Mouse (Mus musculus): ENCODE measurements at regions not wholly inside any gene's neighbourhood (a gene's known extent, or its start where the extent isn't known, plus 50 kb on each side); places are given as distances from the start of the nearest gene placed in this dataset.
"Not testable (repeated sequence)": the region's sequence is repeated elsewhere in the genome, so short reads cannot be mapped to it uniquely, and the experiment has no call there.

GRCm38 (mm10) chr14:82895448-82895847 is 1547.9 kb upstream of the Pcdh17 start:
- intact Hi-C loops (cut with DNase I) = not testable (repeated sequence)

DNA sequence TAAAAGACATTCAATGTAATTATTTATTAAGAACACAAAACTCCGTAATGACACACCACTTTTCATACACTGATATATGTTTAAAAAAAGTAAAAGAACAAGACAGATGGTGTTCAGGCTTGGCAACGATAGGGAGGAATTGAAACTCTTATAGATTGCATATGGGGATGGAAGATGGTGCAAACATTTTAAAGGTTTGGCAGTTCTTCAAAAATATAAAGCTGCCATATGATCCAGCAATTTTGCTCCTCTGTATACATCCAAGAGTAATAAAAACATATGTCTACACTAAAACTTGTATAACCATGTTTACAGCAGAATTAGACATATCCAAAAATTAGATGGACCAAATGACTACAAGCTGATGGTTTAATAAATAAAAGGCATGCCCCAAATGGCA is 1544.5 kb upstream of the Pcdh17 start:
- DNase-seq (ENCODE audit: low spot score in 2 of 2) = peak in 1 of 2 experiments; percentile 41
- intact Hi-C loops (cut with DNase I) = no loop called here

More at GRCm38 (mm10) chr14:82895448-82895847, 1547.9 kb upstream of the Pcdh17 start:
- DNase-seq (ENCODE audit: low spot score in 2 of 2) = not testable (repeated sequence)

All from left cerebral cortex, postnatal 25 days (tissue).